In the genomic region with DNA sequence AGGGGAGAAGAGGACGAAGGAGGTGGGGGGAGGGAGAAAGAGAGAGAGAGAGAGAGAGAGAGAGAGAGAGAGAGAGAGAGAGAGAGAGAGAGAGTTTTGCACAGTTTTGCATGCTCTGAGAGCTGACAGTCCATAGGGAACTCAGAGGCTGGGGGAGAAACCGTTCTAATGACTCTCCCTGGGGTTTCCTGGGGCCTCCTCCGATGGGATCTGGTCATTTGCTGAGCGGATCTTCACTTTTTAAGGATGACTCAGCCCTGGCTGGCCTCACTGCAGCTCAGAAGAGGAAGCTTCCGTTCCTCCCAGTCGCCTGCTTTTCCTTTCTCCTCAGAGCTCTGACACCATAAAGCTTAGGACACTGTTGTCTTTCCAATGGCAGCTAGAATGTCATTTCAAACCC, we compare ENCODE assay signal across 8 mouse cellular contexts.
A peak's percentile ranks its signal among the peaks of the same experiment; 100 is the strongest.
DNase-seq lines count a peak whose midpoint lies in the region; ATAC-seq and TF ChIP-seq lines count a peak whose summit lies in the region.

No protein-coding gene starts in this region.

- H3K27me3 ChIP-seq in lung, embryonic 14.5 days (ENCODE audit: insufficient read depth, low read length) = no peaks in the 10 kb centered on the region
- no peaks in the 10 kb centered on the region for H3K27me3 ChIP-seq in heart, embryonic 12.5 days (replicated peaks)

- peak overlapping the region; percentile 10; the same call in 1 of the 2 replicates for H3K4me2 ChIP-seq in lung, embryonic 14.5 days
- H3K4me2 ChIP-seq in heart, embryonic 12.5 days = peak overlapping the region; percentile 50

- no peak overlapping the region for H3K4me3 ChIP-seq in lung, embryonic 14.5 days (ENCODE audit: low read depth, low read length)
- no peak overlapping the region for H3K4me3 ChIP-seq in lung, adult 2 months (replicated peaks; ENCODE audit: extremely low read depth, low read depth, low read length)
- no peak overlapping the region for H3K4me3 ChIP-seq in heart, embryonic 12.5 days

- no peaks in the 10 kb centered on the region for H3K36me3 ChIP-seq in lung, embryonic 14.5 days (ENCODE audit: insufficient read depth)
- H3K36me3 ChIP-seq in heart, embryonic 12.5 days = no peaks in the 10 kb centered on the region

- H3K9me3 ChIP-seq in lung, embryonic 14.5 days (ENCODE audit: low read depth, low read length) = no peaks in the 10 kb centered on the region
- no peaks in the 10 kb centered on the region for H3K9me3 ChIP-seq in heart, embryonic 12.5 days (replicated peaks)

- no peak for TF ChIP-seq POLR2A in lung, adult 2 months (IDR thresholded peaks at IDR 0.05; ENCODE audit: borderline replicate concordance, extremely low read depth, low read depth, low read length)

- DNase-seq in lung, embryonic 14.5 days = peak; percentile 72
- no peak for DNase-seq in lung, adult 2 months
- DNase-seq in adrenal gland, postnatal 14 days = peak; percentile 9
- DNase-seq in lung, postnatal 14 days = peak; percentile 9
- DNase-seq in cerebellum, adult 8-10 months = no peak
- no peak for DNase-seq in spleen, postnatal 10 days (ENCODE audit: low spot score in 2 of 2)

- WGBS in lung, embryonic 14.5 days = 12% methylated on average over 5 of the region's 6 CpGs
- WGBS in lung, adult 2 months = 17% methylated on average over 6 of the region's 6 CpGs
- 12% methylated on average over 6 of the region's 6 CpGs for WGBS in heart, embryonic 12.5 days

- H3K27ac ChIP-seq in lung, embryonic 14.5 days (ENCODE audit: low read depth) = peak overlapping the region; percentile 4; the same call in 1 of the 2 replicates
- no peak overlapping the region for H3K27ac ChIP-seq in heart, embryonic 12.5 days (ENCODE audit: poor library complexity, severe bottlenecking)

- H3K4me1 ChIP-seq in lung, embryonic 14.5 days (ENCODE audit: insufficient read depth) = no peaks in the 10 kb centered on the region
- peaks cover 2% of the 10 kb centered on the region; the same call in 1 of the 2 replicates for H3K4me1 ChIP-seq in lung, adult 2 months (ENCODE audit: control insufficient read depth, insufficient read depth, low read length)
- peaks cover 34% of the 10 kb centered on the region for H3K4me1 ChIP-seq in heart, embryonic 12.5 days (replicated peaks)

- peak; percentile 81 for ATAC-seq in lung, embryonic 14.5 days (ENCODE audit: insufficient read depth)
- ATAC-seq in heart, embryonic 12.5 days (ENCODE audit: insufficient number of reproducible peaks, low FRiP score) = no peak
- no peak for ATAC-seq in monocyte, adult 5-6 weeks (replicated peaks; ENCODE audit: insufficient number of reproducible peaks, low FRiP score, low TSS enrichment, poor library complexity, severe bottlenecking)

- TF ChIP-seq CTCF in lung, embryonic 14.5 days (IDR thresholded peaks at IDR 0.05; ENCODE audit: low read depth) = no peak
- TF ChIP-seq CTCF in lung, adult 2 months (IDR thresholded peaks at IDR 0.05; ENCODE audit: insufficient read depth, low read length) = no peak

- no peak overlapping the region for H3K9ac ChIP-seq in lung, embryonic 14.5 days
- peak overlapping the region; percentile 41; the same call in 1 of the 2 replicates for H3K9ac ChIP-seq in heart, embryonic 12.5 days

Comparison
In these comparisons a context has a peak if more than half of its experiments do, and no peak if none do; other contexts are left out.
1. DNase-seq: peak in lung, embryonic 14.5 days (single experiment), adrenal gland, postnatal 14 days (single experiment) and lung, postnatal 14 days (single experiment); none in lung, adult 2 months (single experiment), cerebellum, adult 8-10 months (single experiment) and spleen, postnatal 10 days (0 of 2).